Mouse (Mus musculus) embryonic facial prominence, embryonic 11.5 days (tissue): ENCODE results near the gene Csde1. TPM values are rescaled to one million over a fixed set of nuclear protein-coding genes. Genes with fewer than 3 reads are reported as not detected.

ENCODE experiments used
- ATAC-seq: fragments of 200-750 bp; cut with Nextera tagmentation; replicated peaks from 2 replicates; pipeline ENCODE4 v1.8.0; 2017; ENCODE audit warnings: low read depth; ENCODE audit not compliant: insufficient number of reproducible peaks, low FRiP score, low TSS enrichment
- DNase-seq: peaks from one replicate; pipeline ENCODE4 v3.0.0-alpha.2; 2015; ENCODE audit warnings: low spot score
- H3K27ac ChIP-seq: fragments of 300-500 bp; sonication (generic); replicated peaks from 2 replicates; pipeline ENCODE4 v1.5.1; 2014; ENCODE audit warnings: mild to moderate bottlenecking, low read depth, low read length, control low read depth
- H3K27me3 ChIP-seq: fragments of 300-500 bp; sonication (generic); 2 replicates; pipeline ENCODE4 v1.6.1; 2014; ENCODE audit warnings: mild to moderate bottlenecking, low read length, moderate library complexity, mixed read lengths; ENCODE audit not compliant: control insufficient read depth, insufficient read depth
- H3K36me3 ChIP-seq: fragments of 300-500 bp; sonication (generic); replicated peaks from 2 replicates; pipeline ENCODE4 v1.6.1; 2014; ENCODE audit warnings: low read depth, mild to moderate bottlenecking, low read length, moderate library complexity, mixed read lengths; ENCODE audit not compliant: control insufficient read depth, insufficient read depth
- H3K4me1 ChIP-seq: fragments of 300-500 bp; sonication (generic); 2 replicates; pipeline ENCODE4 v1.6.1; 2014; ENCODE audit warnings: low read length, mixed read lengths; ENCODE audit not compliant: control insufficient read depth, insufficient read depth
- H3K4me2 ChIP-seq: fragments of 300-500 bp; sonication (generic); 2 replicates; pipeline ENCODE4 v1.6.1; 2014; ENCODE audit warnings: low read depth, mild to moderate bottlenecking, control low read depth, low read length, moderate library complexity
- H3K4me3 ChIP-seq: fragments of 300-500 bp; sonication (generic); 2 replicates; pipeline ENCODE4 v1.5.1; 2014; ENCODE audit warnings: low read depth, low read length, control low read depth
- H3K9ac ChIP-seq: fragments of 300-500 bp; sonication (generic); replicated peaks from 2 replicates; pipeline ENCODE4 v1.6.1; 2014; ENCODE audit warnings: mild to moderate bottlenecking, control low read depth, low read length
- H3K9me3 ChIP-seq: fragments of 300-500 bp; sonication (generic); replicated peaks from 2 replicates; pipeline ENCODE4 v1.6.1; 2016; ENCODE audit warnings: mild to moderate bottlenecking, low read length, inconsistent platforms, mixed read lengths; ENCODE audit not compliant: control insufficient read depth
- WGBS: fragments of 180-500 bp; shearing (Covaris S2); extraction: QIAGEN DNeasy Blood & Tissue Kit; methylation state at CpG from one replicate; pipeline ENCODE4 v1.1.7; 2014; 5-methylcytosine and 5-hydroxymethylcytosine counted together
- polyA plus RNA-seq: library from polyadenylated mRNA; unstranded; fragments of >200 nt; fragmentation: Nextera tagmentation; extraction: Ambion mirVana; gene quantifications from 2 replicates; pipeline ENCODE4 v1.2.1, GENCODE M21; 2014

The Csde1 gene
- polyA plus RNA-seq, 1 experiment from 2014 or later: 576 TPM

GRCm38 (mm10) chr3:103075871-103076270, 55.6 kb downstream of the Csde1 start:
- ATAC-seq: no peak
- WGBS: 83% methylated on average over 9 of the region's 9 CpGs
- H3K27ac ChIP-seq: no peak overlapping the region

GRCm38 (mm10) chr3:103076476-103076875, 56.2 kb downstream of the Csde1 start:
- H3K9me3 ChIP-seq: no peaks in the 10 kb centered on the region
- H3K9ac ChIP-seq: no peak overlapping the region
- H3K36me3 ChIP-seq: no peaks in the 10 kb centered on the region
- no peak overlapping the region for H3K27ac ChIP-seq
- no peak overlapping the region for H3K4me3 ChIP-seq
- no peak overlapping the region for H3K4me2 ChIP-seq
- ATAC-seq: no peak
- 90% methylated on average over 9 of the region's 9 CpGs for WGBS
- no peaks in the 10 kb centered on the region for H3K27me3 ChIP-seq
- H3K4me1 ChIP-seq: no peaks in the 10 kb centered on the region
- DNase-seq: no peak

More at GRCm38 (mm10) chr3:103075871-103076270, 55.6 kb downstream of the Csde1 start:
- Histone ChIP-seq H3K9ac (no peak overlapping the region), H3K27me3 (no peaks in the 10 kb centered on the region), H3K4me3 (no peak overlapping the region), H3K4me1 (no peaks in the 10 kb centered on the region), H3K9me3 (no peaks in the 10 kb centered on the region), H3K36me3 (no peaks in the 10 kb centered on the region), H3K4me2 (no peak overlapping the region)
- DNase-seq: no peak

GRCm38 (mm10) chr3:103079301-103079700, 59.1 kb downstream of the Csde1 start:
- WGBS: 88% methylated on average over 9 of the region's 9 CpGs
- no peaks in the 10 kb centered on the region for H3K4me1 ChIP-seq
- no peak overlapping the region for H3K27ac ChIP-seq
- DNase-seq (no peak), ATAC-seq (no peak)
- H3K36me3 ChIP-seq: no peaks in the 10 kb centered on the region
- H3K9ac ChIP-seq: no peak overlapping the region
- no peak overlapping the region for H3K4me3 ChIP-seq
- H3K4me2 ChIP-seq: no peak overlapping the region
- H3K9me3 ChIP-seq: no peaks in the 10 kb centered on the region
- no peaks in the 10 kb centered on the region for H3K27me3 ChIP-seq

GRCm38 (mm10) chr3:103081051-103081450, 60.8 kb downstream of the Csde1 start:
- ATAC-seq (no peak), DNase-seq (no peak)
- H3K27me3 ChIP-seq: no peaks in the 10 kb centered on the region
- H3K9ac ChIP-seq: no peak overlapping the region
- H3K4me2 ChIP-seq: no peak overlapping the region
- WGBS: 49% methylated on average over 11 of the region's 11 CpGs
- H3K4me3 ChIP-seq: no peak overlapping the region
- H3K4me1 ChIP-seq: no peaks in the 10 kb centered on the region
- no peaks in the 10 kb centered on the region for H3K36me3 ChIP-seq
- H3K27ac ChIP-seq: no peak overlapping the region
- no peaks in the 10 kb centered on the region for H3K9me3 ChIP-seq

- 81% methylated on average over 17 of the region's 17 CpGs for WGBS
- Histone ChIP-seq H3K36me3 (no peaks in the 10 kb centered on the region), H3K4me3 (no peak overlapping the region), H3K4me1 (no peaks in the 10 kb centered on the region), H3K9ac (no peak overlapping the region), H3K27ac (no peak overlapping the region), H3K9me3 (no peaks in the 10 kb centered on the region), H3K4me2 (no peak overlapping the region), H3K27me3 (no peaks in the 10 kb centered on the region)
- no peak for ATAC-seq
- no peak for DNase-seq
Measured at GRCm38 (mm10) chr3:103081861-103082453, 61.7 kb downstream of the Csde1 start.

- no peaks in the 10 kb centered on the region for H3K4me1 ChIP-seq
- DNase-seq (no peak), ATAC-seq (no peak)
- H3K9ac ChIP-seq: no peak overlapping the region
- WGBS: 88% methylated on average over 5 of the region's 5 CpGs
- no peaks in the 10 kb centered on the region for H3K27me3 ChIP-seq
- no peak overlapping the region for H3K27ac ChIP-seq
- H3K9me3 ChIP-seq: no peaks in the 10 kb centered on the region
- no peaks in the 10 kb centered on the region for H3K36me3 ChIP-seq
- H3K4me3 ChIP-seq: no peak overlapping the region
- no peak overlapping the region for H3K4me2 ChIP-seq
Measured at GRCm38 (mm10) chr3:103082761-103083160, 62.5 kb downstream of the Csde1 start.

GRCm38 (mm10) chr3:103085986-103086385, 65.8 kb downstream of the Csde1 start:
- Histone ChIP-seq H3K4me3 (no peak overlapping the region), H3K4me2 (no peak overlapping the region), H3K36me3 (no peaks in the 10 kb centered on the region), H3K9me3 (no peaks in the 10 kb centered on the region), H3K27me3 (no peaks in the 10 kb centered on the region), H3K27ac (no peak overlapping the region), H3K9ac (no peak overlapping the region), H3K4me1 (no peaks in the 10 kb centered on the region)
- WGBS: 85% methylated on average over 3 of the region's 3 CpGs
- no peak for ATAC-seq
- no peak for DNase-seq

GRCm38 (mm10) chr3:103091753-103092152, 71.5 kb downstream of the Csde1 start:
- H3K4me1 ChIP-seq: no peaks in the 10 kb centered on the region
- ATAC-seq (no peak), DNase-seq (no peak)
- no peaks in the 10 kb centered on the region for H3K27me3 ChIP-seq
- no peaks in the 10 kb centered on the region for H3K9me3 ChIP-seq
- no peak overlapping the region for H3K4me3 ChIP-seq
- H3K27ac ChIP-seq: no peak overlapping the region
- no peak overlapping the region for H3K4me2 ChIP-seq
- H3K36me3 ChIP-seq: no peaks in the 10 kb centered on the region
- no peak overlapping the region for H3K9ac ChIP-seq
- WGBS: 100% methylated on average over 2 of the region's 2 CpGs
